Mouse (Mus musculus) heart, postnatal 25 days (tissue): Measurements from ENCODE around the gene Ube2o. TPM values are rescaled to one million over a fixed set of nuclear protein-coding genes. Genes with fewer than 3 reads are reported as not detected.
"Not testable (repeated sequence)": the region's sequence is repeated elsewhere in the genome, so short reads cannot be mapped to it uniquely, and the experiment has no call there.

Source experiments
- DNase-seq: peaks from one replicate; pipeline ENCODE4 v3.0.0; 2022; ENCODE audit warnings: low spot score
- intact Hi-C: fragments of 180-260 bp; cut with DNase I; formaldehyde crosslinking; loops from one replicate; pipeline ENCODE4 v1.15.1; 2025
- total RNA-seq, 2 experiments: library from RNA; stranded (reverse); gene quantifications; 2 replicates each; pipeline ENCODE4 v1.2.3; 2021

Gene Ube2o
- total RNA-seq, 2 experiments from 2014 or later: 31.4 to 37.1 TPM

DNA sequence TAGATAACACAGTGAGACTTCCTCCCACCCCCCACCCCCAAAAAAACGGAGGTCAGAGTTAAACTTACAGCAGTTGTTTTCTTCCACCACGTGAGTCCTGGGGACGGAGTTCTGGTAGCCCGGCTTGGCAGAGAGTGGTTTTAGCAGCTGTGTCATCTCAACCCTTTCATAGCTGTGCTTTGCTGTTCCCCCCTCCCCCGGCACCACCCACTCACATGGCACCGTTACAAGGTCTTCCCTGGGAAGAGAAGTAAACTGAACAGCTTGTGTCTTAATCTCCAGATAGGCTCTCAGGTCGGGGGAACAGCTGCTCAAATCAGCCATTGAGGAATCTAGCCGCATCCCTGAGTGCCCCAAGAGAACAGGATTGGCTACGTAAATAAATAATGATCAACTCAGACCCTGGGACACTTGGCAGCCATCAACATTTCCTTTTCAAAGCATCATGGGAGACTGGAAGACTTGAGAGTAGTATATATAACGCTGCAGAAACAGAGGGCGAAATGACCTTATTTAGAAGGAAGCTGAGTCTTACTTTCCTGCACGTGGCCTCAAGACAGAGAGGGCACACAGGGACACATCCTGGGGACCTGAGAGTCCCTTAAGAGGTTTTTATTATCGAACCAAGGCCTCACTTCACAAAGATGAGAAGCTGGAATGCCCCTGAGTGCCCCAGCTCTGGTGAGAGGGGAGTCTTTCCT, 86.6 kb downstream of the Ube2o start:
- intact Hi-C loops: no loop called here
- DNase-seq: peak; percentile 81

- intact Hi-C loops: no loop called here
- peak; percentile 42 for DNase-seq
These were observed 87.4 kb downstream of the Ube2o start, which contains the start of gene Prpsap1 for GRCm38 (mm10) chr11:116493795-116494252. TSS of gene Prpsap1 (minus strand) at chr11:116494202.

DNA sequence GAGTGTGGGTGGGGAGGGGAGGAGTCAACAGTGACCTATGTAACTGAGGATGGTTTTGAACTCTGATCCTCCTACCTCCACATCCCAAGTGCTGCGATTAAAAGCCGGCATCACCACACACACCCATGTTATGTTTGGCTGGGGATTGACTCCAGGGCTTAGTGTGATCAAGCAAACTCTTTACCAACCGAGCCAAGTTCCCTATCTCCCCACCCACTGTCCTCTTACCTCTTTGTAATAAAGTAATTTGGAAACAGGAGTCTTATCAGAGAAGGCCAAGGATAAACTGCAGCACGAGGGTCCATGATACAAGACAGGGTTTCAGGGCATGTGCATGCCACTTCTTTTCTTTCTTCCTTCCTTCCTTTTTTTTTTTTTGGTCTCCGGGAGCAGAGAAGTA, 88.1 kb downstream of the Ube2o start:
- no peak for DNase-seq
- intact Hi-C loops: no loop called here

GRCm38 (mm10) chr11:116492507-116492906, 88.7 kb downstream of the Ube2o start:
- not testable (repeated sequence) for DNase-seq

DNA sequence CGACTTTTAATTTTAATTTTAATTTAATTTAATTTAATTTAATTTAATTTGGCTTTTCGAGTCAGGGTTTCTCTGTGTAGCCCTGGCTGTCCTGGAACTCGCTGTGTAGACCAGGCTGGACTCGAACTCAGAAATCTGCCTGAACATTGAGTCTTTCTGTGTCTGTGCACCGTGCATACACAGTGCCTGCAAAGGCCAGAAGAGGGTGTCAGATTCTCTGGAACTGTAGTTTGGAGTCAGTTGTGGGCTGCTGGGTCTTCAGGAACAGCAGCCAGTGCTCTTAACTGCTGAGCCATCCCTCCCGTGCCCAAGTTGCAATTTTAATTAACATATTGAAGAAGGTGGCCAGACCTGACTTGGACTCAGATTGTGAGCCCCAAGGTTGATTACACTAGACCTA, 89.9 kb downstream of the Ube2o start:
- DNase-seq: no peak
- intact Hi-C loops: no loop called here

More at GRCm38 (mm10) chr11:116492507-116492906, 88.7 kb downstream of the Ube2o start:
- intact Hi-C loops: not testable (repeated sequence)

DNA sequence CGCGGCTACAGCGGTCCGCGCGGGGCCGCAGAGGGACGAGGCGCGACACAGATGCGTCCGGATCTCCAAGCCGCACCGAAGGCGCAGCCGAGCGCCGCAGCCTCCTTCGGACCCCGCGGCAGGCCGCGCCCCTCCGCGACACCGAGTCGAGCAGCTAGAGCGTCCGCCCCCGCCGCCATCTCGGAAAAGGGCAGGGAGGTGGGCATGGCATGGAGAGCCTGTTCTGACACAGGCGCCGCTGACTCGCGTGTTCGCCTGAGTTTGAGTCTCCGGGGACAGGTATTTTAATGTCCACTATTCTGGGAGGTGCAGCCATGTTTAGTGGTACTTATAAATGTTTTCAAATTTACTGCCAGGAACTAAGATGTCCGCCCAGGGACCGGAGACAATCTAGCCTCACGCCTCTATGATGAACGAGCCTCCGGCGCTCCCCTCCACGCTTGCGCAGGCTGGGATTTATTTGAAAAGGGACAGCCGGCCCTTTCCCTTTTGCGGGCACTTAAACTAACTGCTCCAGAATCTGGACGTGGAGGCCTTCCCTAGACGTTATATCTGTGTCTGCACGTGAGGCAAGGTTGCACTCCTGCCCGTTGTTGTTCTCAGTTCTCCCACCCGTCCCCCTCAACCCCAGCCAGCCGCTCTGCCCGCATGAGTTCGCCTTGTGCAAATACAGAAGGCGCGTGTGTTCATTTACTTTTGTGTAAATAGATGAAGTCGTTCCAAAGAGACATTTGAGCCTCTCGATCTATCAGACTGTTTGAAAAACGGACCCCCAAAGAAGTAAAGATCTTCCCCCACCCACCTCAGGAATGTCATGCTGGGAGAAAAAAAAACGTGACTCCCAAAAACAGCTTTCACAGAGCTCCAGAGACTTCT, 90.8 kb downstream of the Ube2o start:
- peak; percentile 75 for DNase-seq
- intact Hi-C loops: no loop called here

DNA sequence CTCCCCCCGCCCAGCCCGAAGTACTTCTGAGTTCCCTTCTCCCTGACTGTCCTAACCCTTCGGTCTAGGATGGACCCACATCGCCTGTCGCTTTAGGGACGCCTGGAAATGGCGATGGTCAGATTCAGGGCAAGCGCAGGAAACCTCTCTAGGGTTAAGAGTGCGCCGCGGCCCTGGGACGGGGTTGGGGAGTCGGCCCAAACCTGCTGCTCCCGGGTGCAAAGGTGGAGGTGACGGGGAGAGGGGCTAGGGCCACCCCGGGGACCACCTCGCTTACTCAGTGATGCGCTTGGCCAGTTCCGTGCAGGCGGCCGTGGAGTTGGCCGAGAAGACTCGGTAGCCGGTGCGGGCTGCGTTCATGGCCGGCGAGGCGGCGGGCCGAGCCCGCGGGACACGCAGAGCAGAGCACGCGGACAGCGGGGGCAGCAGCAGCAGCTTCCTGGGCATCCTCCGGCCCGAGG, 91.4 kb downstream of the Ube2o start:
- intact Hi-C loops: loop anchor here (10.0 kb wide), 1 partner anchor 45 kb away; the partner anchor contains the start of gene Sphk1
- no peak for DNase-seq

- DNase-seq: no peak
- intact Hi-C loops: loop anchor here (10.0 kb wide), 1 partner anchor 46 kb away; the partner anchor contains the start of gene Sphk1
These were observed 92.4 kb downstream of the Ube2o start for GRCm38 (mm10) chr11:116488693-116489375.

- no peak for DNase-seq
- intact Hi-C loops: loop anchor here (10.0 kb wide), 1 partner anchor 47 kb away; the partner anchor contains the start of gene Sphk1
These were observed 93.0 kb downstream of the Ube2o start for GRCm38 (mm10) chr11:116488207-116488606.

Other genes starting within 250 kb of the Ube2o start
- not detected for gene Foxj1, start 246.0 kb downstream of the Ube2o start, total RNA-seq
- 1 to 10 TPM; 3.9 to 4.1 TPM for gene Rnf157, start 168.4 kb downstream of the Ube2o start, total RNA-seq
- 10 to 100 TPM; 36.7 to 37.9 TPM for gene Ubald2, start 147.4 kb downstream of the Ube2o start, total RNA-seq
- gene Qrich2, start 115.2 kb downstream of the Ube2o start, total RNA-seq: not detected
- gene Prpsap1, start 87.2 kb downstream of the Ube2o start, total RNA-seq: 10 to 100 TPM; 33.2 to 35.1 TPM
- 1 to 10 TPM; 1.4 to 1.9 TPM for gene Sphk1, start 50.5 kb downstream of the Ube2o start, total RNA-seq
- gene Aanat, start 5.0 kb upstream of the Ube2o start, total RNA-seq: not detected
- gene Rhbdf2, start 45.6 kb upstream of the Ube2o start, total RNA-seq: 10 to 100 TPM; 10.6 to 12.8 TPM
- 1 to 10 TPM; 1.0 to 1.6 TPM for gene Prcd, start 72.1 kb upstream of the Ube2o start, total RNA-seq
- gene Cygb, start 72.9 kb upstream of the Ube2o start, total RNA-seq: 10 to 100 TPM; 34.8 to 49.8 TPM
- not detected for gene St6galnac1, start 194.1 kb upstream of the Ube2o start, total RNA-seq
- 10 to 100 TPM; 17.2 to 23.2 TPM for gene Mxra7, start 246.6 kb upstream of the Ube2o start, total RNA-seq